Mouse (Mus musculus) MEL (cell line): ENCODE measurements around the gene Dnajb6. TPM values are rescaled to one million over a fixed set of nuclear protein-coding genes. Genes with fewer than 3 reads are reported as not detected.
"Not testable (repeated sequence)": the region's sequence is repeated elsewhere in the genome, so short reads cannot be mapped to it uniquely, and the experiment has no call there.

Experiments
- DNase-seq: peaks from one replicate; pipeline ENCODE4 v3.0.0; 2011; ENCODE audit warnings: low read depth, low spot score
- H3K27ac ChIP-seq: 2 replicates; pipeline ENCODE4 v1.5.1; 2012; ENCODE audit warnings: low read depth, mild to moderate bottlenecking, control low read depth, low read length, moderate library complexity; ENCODE audit not compliant: control insufficient read depth
- H3K27me3 ChIP-seq, 2 experiments: fragments of 150-350 bp in 1 of 2; sonication (generic) in 1 of 2; 2 replicates each; pipeline ENCODE4 v1.6.1; 2012; ENCODE audit warnings: low read length in 2 of 2, mild to moderate bottlenecking in 2 of 2, improper control_type of control experiment in 1 of 2, moderate library complexity in 1 of 2; ENCODE audit not compliant: insufficient read depth in 2 of 2, control insufficient read depth in 1 of 2
- H3K36me3 ChIP-seq, 2 experiments: 2 replicates each; pipeline ENCODE4 v1.6.1; 2012 to 2014; ENCODE audit warnings: low read length in 2 of 2, improper control_type of control experiment in 1 of 2, inconsistent platforms in 1 of 2, mild to moderate bottlenecking in 1 of 2; ENCODE audit not compliant: insufficient read depth in 2 of 2, control insufficient read depth in 1 of 2
- H3K4me1 ChIP-seq, 2 experiments: fragments of 150-350 bp in 1 of 2; sonication (generic) in 1 of 2; 2 replicates each; pipeline ENCODE4 v1.6.1; 2012; ENCODE audit warnings: low read length in 2 of 2, improper control_type of control experiment in 1 of 2, mild to moderate bottlenecking in 1 of 2; ENCODE audit not compliant: insufficient read depth in 2 of 2, control insufficient read depth in 1 of 2
- H3K4me3 ChIP-seq, 2 experiments: fragments of 150-350 bp in 1 of 2; sonication (generic) in 1 of 2; 2 replicates each; pipeline ENCODE4 v1.5.1; 2012; ENCODE audit warnings: low read depth in 2 of 2, low read length in 2 of 2, mild to moderate bottlenecking in 2 of 2, moderate library complexity in 2 of 2, control low read depth in 1 of 2, improper control_type of control experiment in 1 of 2; ENCODE audit not compliant: control insufficient read depth in 1 of 2, insufficient read depth in 1 of 2
- H3K79me2 ChIP-seq: 2 replicates; pipeline ENCODE4 v1.6.1; 2012; ENCODE audit warnings: mild to moderate bottlenecking, low read length, moderate library complexity; ENCODE audit not compliant: control insufficient read depth, poor library complexity, insufficient read depth
- H3K9ac ChIP-seq: 2 replicates; pipeline ENCODE4 v1.6.1; 2012; ENCODE audit warnings: low read depth, mild to moderate bottlenecking, control low read depth, low read length, moderate library complexity; ENCODE audit not compliant: control insufficient read depth, poor library complexity, severe bottlenecking
- H3K9me3 ChIP-seq: fragments of 150-350 bp; sonication (generic); replicated peaks from 2 replicates; pipeline ENCODE4 v1.6.1; 2012; ENCODE audit warnings: mild to moderate bottlenecking, low read length, improper control_type of control experiment, moderate library complexity; ENCODE audit not compliant: insufficient read depth
- GABPA ChIP-seq: IDR thresholded peaks from 2 replicates; pipeline ENCODE4 v1.6.1; 2012; ENCODE audit warnings: low read depth, mild to moderate bottlenecking, inconsistent platforms, low read length, improper control_type of control experiment, moderate library complexity
- MYB ChIP-seq: IDR thresholded peaks from 2 replicates; pipeline ENCODE4 v1.6.1; 2011; ENCODE audit warnings: mild to moderate bottlenecking, low read depth, low read length, improper control_type of control experiment
- POLR2A ChIP-seq, 2 experiments: IDR thresholded peaks; 2 replicates each; pipeline ENCODE4 v1.6.1; 2011 to 2012; ENCODE audit warnings: low read length in 2 of 2, mild to moderate bottlenecking in 2 of 2, control low read depth in 1 of 2, improper control_type of control experiment in 1 of 2, low read depth in 1 of 2, moderate library complexity in 1 of 2; ENCODE audit not compliant: control insufficient read depth in 1 of 2, insufficient read depth in 1 of 2, poor library complexity in 1 of 2
- POLR2AphosphoS2 ChIP-seq: IDR thresholded peaks from 2 replicates; pipeline ENCODE4 v1.6.1; 2011; ENCODE audit warnings: low read length, improper control_type of control experiment
- RAD21 ChIP-seq: IDR thresholded peaks from 2 replicates; pipeline ENCODE4 v1.6.1; 2011; ENCODE audit warnings: mild to moderate bottlenecking, low read depth, low read length, improper control_type of control experiment
- SMC3 ChIP-seq: IDR thresholded peaks from 2 replicates; pipeline ENCODE4 v1.6.1; 2011; ENCODE audit warnings: low read depth, low read length, improper control_type of control experiment
- polyA plus RNA-seq, 2 experiments: library from polyadenylated mRNA; stranded (reverse) in 1 of 2; unstranded in 1 of 2; fragments of >175 nt in 1 of 2; fragments of >200 nt in 1 of 2; gene quantifications; 2 replicates each; pipeline versions ENCODE4 v1.2.1 to v1.2.4; 2012; ENCODE audit warnings: low replicate concordance in 2 of 2, low read depth in 1 of 2; ENCODE audit not compliant: insufficient read length in 2 of 2, insufficient read depth in 1 of 2, missing spikeins in 1 of 2
- total RNA-seq: library from RNA; depleted of rRNA; stranded (reverse); fragments of 300-350 nt; gene quantifications from 2 replicates; pipeline ENCODE4 v1.2.3, GENCODE M21; 2012

Dnajb6 gene
- total and polyA plus RNA-seq, 3 experiments, result 131 to 157 TPM; not detected in 1

DNA sequence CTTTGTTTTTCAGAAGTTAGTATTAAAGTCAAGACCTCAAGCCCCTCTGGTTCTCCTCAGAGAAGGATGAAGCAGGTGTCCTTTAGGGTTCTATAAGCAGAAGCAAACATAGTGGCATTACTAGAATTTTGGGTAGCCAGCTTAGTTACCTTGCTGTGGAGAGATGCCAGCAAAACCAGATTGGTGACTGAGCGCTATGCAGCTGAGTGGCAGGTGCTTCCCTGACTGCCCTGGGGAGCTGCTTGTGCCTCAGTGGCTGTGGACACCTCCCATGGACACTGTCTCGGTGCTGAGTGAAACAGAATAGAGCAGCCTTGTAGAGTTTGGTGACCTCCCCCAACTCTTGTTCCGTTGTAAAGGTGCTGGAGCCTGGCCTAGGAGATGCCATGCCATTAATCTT, 46.8 kb downstream of the Dnajb6 start:
- no peak overlapping the region for H3K9ac ChIP-seq
- no peak for DNase-seq
- no peaks in the 10 kb centered on the region for H3K9me3 ChIP-seq
- H3K4me1 ChIP-seq, result no peaks in the 10 kb centered on the region
- H3K27ac ChIP-seq, result no peak overlapping the region
- H3K36me3 ChIP-seq, result peaks cover 0 to 6% of the 10 kb centered on the region in 2 experiments; a peak in 2 of 4 replicates
- H3K79me2 ChIP-seq, result no peaks in the 10 kb centered on the region
- TF ChIP-seq MYB, result no peak
- TF ChIP-seq RAD21, result no peak
- TF ChIP-seq POLR2A (IDR thresholded peaks at IDR 0.05; ENCODE audit: control insufficient read depth in 1 of 2, insufficient read depth in 1 of 2, low read depth in 1 of 2, low read length in 2 of 2, poor library complexity in 1 of 2), result no peak
- TF ChIP-seq GABPA, result no peak
- TF ChIP-seq POLR2AphosphoS2, result no peak
- TF ChIP-seq SMC3, result no peak
- H3K27me3 ChIP-seq, result no peaks in the 10 kb centered on the region
- no peak overlapping the region for H3K4me3 ChIP-seq

DNA sequence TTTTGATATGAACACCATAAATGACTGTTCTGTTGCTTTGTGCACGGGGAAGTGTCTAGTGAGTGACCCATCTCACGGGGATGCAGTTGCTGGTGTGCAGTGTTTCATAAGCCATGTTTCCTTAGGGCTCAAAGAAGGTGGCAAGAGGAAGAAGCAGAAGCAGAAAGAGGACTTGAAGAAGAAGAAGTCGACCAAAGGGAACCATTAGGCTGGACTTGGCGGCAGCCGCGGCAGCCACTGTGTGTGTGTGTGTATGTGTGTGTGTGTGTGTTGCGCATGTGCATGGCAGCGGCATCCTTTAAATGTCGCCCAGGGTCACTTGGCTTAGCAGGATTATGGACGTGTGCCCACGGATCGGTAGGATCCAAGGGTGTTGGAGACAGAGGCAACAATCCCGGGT, 49.4 kb downstream of the Dnajb6 start:
- H3K79me2 ChIP-seq, H3K9me3 ChIP-seq, H3K9ac ChIP-seq, H3K27me3 ChIP-seq, H3K27ac ChIP-seq, H3K4me1 ChIP-seq, H3K36me3 ChIP-seq, DNase-seq, H3K4me3 ChIP-seq: not testable (repeated sequence)

DNA sequence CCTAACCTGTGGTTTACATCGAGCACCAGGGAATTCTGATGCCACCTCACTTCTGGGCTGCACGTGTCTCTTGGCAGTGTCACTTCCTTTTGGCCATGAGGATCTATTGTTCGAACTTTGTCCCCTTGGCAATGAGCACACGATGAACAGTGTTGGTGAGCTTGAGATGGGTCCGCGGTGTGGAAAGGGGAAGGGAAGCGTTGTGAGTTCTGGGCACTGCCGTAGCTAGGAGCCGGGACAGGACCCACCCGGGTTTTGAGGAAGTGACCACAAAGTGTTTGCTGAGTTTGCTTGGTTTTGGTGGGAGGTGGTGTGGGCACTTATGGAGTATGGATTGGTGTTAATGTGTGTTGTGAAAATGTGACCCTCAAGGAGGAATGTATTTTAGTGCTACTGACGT, 50.5 kb downstream of the Dnajb6 start:
- not testable (repeated sequence) for H3K36me3 ChIP-seq, H3K27ac ChIP-seq, H3K9ac ChIP-seq, H3K4me3 ChIP-seq, DNase-seq, H3K4me1 ChIP-seq, H3K9me3 ChIP-seq, H3K79me2 ChIP-seq, H3K27me3 ChIP-seq

DNA sequence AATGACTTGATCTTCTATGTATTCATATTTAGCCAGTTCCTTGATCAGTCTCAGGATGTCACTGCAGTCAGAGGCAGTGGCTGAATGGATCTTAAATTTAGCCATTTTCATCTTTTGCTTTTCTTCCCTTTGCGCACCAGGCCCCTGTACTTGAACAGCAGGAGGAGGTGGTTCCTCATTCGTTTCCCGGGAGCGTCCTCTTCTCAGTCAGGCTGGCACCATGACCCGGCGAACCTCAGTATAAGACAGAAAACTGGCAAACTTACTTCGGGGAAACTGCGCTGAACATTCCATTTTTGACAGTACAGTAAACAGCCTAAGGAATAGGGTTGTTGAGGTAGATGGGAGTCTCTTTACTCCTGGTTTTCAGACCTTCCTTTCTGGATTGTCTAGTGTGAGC, 59.4 kb downstream of the Dnajb6 start:
- not testable (repeated sequence) for H3K9me3 ChIP-seq, H3K27me3 ChIP-seq, H3K4me1 ChIP-seq, H3K9ac ChIP-seq, H3K79me2 ChIP-seq, H3K4me3 ChIP-seq, H3K27ac ChIP-seq, DNase-seq, H3K36me3 ChIP-seq
